Mouse (Mus musculus) C2C12 (cell line): ENCODE data around the gene BC028528. TPM values are rescaled to one million over a fixed set of nuclear protein-coding genes. Genes with fewer than 3 reads are reported as not detected.

Experiments
- H3K27me3 ChIP-seq: one replicate; pipeline ENCODE4 v1.6.1; 2011; ENCODE audit not compliant: control insufficient read depth, insufficient read depth, insufficient read length
- H3K36me3 ChIP-seq: one replicate; pipeline ENCODE4 v1.6.1; 2011; ENCODE audit not compliant: control insufficient read depth, insufficient read depth
- H3K4me3 ChIP-seq: one replicate; pipeline ENCODE4 v1.5.1; 2011; ENCODE audit warnings: mild to moderate bottlenecking, control low read depth; ENCODE audit not compliant: poor library complexity, insufficient read depth, severe bottlenecking
- H3K79me2 ChIP-seq: one replicate; pipeline ENCODE4 v1.6.1; 2011; ENCODE audit not compliant: control insufficient read depth, insufficient read depth
- H3K79me3 ChIP-seq: one replicate; pipeline ENCODE4 v1.6.1; 2011; ENCODE audit warnings: low read depth, control low read depth
- H3ac ChIP-seq: one replicate; pipeline ENCODE3; 2011; ENCODE audit warnings: low read depth; ENCODE audit not compliant: control insufficient read depth, insufficient read length
- CEBPB ChIP-seq: IDR thresholded peaks from one replicate; pipeline ENCODE4 v1.6.1; 2011; ENCODE audit warnings: low read depth, mild to moderate bottlenecking, control low read depth, moderate library complexity
- CTCF ChIP-seq: IDR thresholded peaks from one replicate; pipeline ENCODE4 v1.5.1; 2011; ENCODE audit not compliant: control insufficient read depth, insufficient read depth, insufficient read length
- FOSL1 ChIP-seq: IDR thresholded peaks from one replicate; pipeline ENCODE4 v1.8.0; 2011; ENCODE audit warnings: mild to moderate bottlenecking, low read length; ENCODE audit not compliant: poor library complexity, insufficient read depth, severe bottlenecking
- MAX ChIP-seq: IDR thresholded peaks from one replicate; pipeline ENCODE4 v1.6.1; 2011; ENCODE audit warnings: mild to moderate bottlenecking, control low read depth
- MYOD1 ChIP-seq: IDR thresholded peaks from one replicate; pipeline ENCODE4 v1.6.1; 2011; ENCODE audit warnings: low read depth; ENCODE audit not compliant: control insufficient read depth, insufficient read length
- MYOG ChIP-seq: IDR thresholded peaks from one replicate; pipeline ENCODE4 v1.6.1; 2011; ENCODE audit not compliant: control insufficient read depth, insufficient read length; ENCODE audit errors: extremely low read depth
- USF1 ChIP-seq: IDR thresholded peaks from one replicate; pipeline ENCODE4 v1.6.1; 2011; ENCODE audit warnings: low read depth, mild to moderate bottlenecking, control low read depth, moderate library complexity
- polyA plus RNA-seq: library from polyadenylated mRNA; unstranded; fragments of >200 nt; fragmentation: generic; extraction: Trizol; gene quantifications from one replicate; pipeline ENCODE4 v1.2.1, GENCODE M21; 2012; ENCODE audit warnings: missing spikeins

Gene BC028528
- polyA plus RNA-seq, 1 experiment: 8.7 TPM

GRCm38 (mm10) chr3:95882816-95883425, 8.9 kb downstream of the BC028528 start:
- Histone ChIP-seq H3K27me3 (no peaks in the 10 kb centered on the region), H3K36me3 (no peaks in the 10 kb centered on the region), H3K4me3 (peak overlapping the region; percentile 41), H3ac (peak overlapping the region; percentile 82), H3K79me2 (no peaks in the 10 kb centered on the region), H3K79me3 (no peaks in the 10 kb centered on the region)
- TF ChIP-seq MAX: no peak
- peak; percentile 28 for TF ChIP-seq CTCF

- Histone ChIP-seq H3K27me3 (no peaks in the 10 kb centered on the region), H3K79me2 (no peaks in the 10 kb centered on the region), H3K4me3 (peak within 1 kb of the TSS; percentile 41), H3K79me3 (no peaks in the 10 kb centered on the region), H3K36me3 (no peaks in the 10 kb centered on the region), H3ac (peak within 1 kb of the TSS; percentile 82)
- TF ChIP-seq CEBPB (peak; percentile 71), MYOD1 (no peak), USF1 (peak; percentile 100), FOSL1 (no peak), MYOG (no peak), CTCF (no peak), MAX (peak; percentile 88)
These were observed 9.6 kb downstream of the BC028528 start, which contains the start of gene Ciart for GRCm38 (mm10) chr3:95881979-95882815. Ciart (minus strand) TSS chr3:95882251.

GRCm38 (mm10) chr3:95879063-95879462, 12.7 kb downstream of the BC028528 start:
- no peak overlapping the region for H3ac ChIP-seq
- no peak for TF ChIP-seq CTCF
- no peak for TF ChIP-seq CEBPB
- no peak for TF ChIP-seq MAX
- H3K79me2 ChIP-seq: no peaks in the 10 kb centered on the region

GRCm38 (mm10) chr3:95872048-95872447, 19.8 kb downstream of the BC028528 start:
- H3K79me2 ChIP-seq: peaks cover 63% of the 10 kb centered on the region
- H3K79me3 ChIP-seq: peaks cover 13% of the 10 kb centered on the region
- TF ChIP-seq MAX (no peak), MYOD1 (no peak)
- peak overlapping the region; percentile 9 for H3ac ChIP-seq
- H3K27me3 ChIP-seq: no peaks in the 10 kb centered on the region
- peak overlapping the region; percentile 70 for H3K4me3 ChIP-seq
- peaks cover 9% of the 10 kb centered on the region for H3K36me3 ChIP-seq

More at GRCm38 (mm10) chr3:95879063-95879462, 12.7 kb downstream of the BC028528 start:
- no peaks in the 10 kb centered on the region for H3K79me3 ChIP-seq
- no peaks in the 10 kb centered on the region for H3K27me3 ChIP-seq
- no peak overlapping the region for H3K4me3 ChIP-seq
- no peaks in the 10 kb centered on the region for H3K36me3 ChIP-seq

- TF ChIP-seq MYOG: no peak
- no peak for TF ChIP-seq FOSL1
- TF ChIP-seq CEBPB: no peak
- no peak for TF ChIP-seq CTCF
- TF ChIP-seq MAX: no peak
- TF ChIP-seq USF1: no peak
- TF ChIP-seq MYOD1: no peak
- H3K79me3 ChIP-seq: peaks cover 13% of the 10 kb centered on the region
- peak within 1 kb of the TSS; percentile 18 for H3ac ChIP-seq
- no peaks in the 10 kb centered on the region for H3K27me3 ChIP-seq
- peaks cover 63% of the 10 kb centered on the region for H3K79me2 ChIP-seq
- H3K36me3 ChIP-seq: peaks cover 10% of the 10 kb centered on the region
- H3K4me3 ChIP-seq: peak within 1 kb of the TSS; percentile 70
These were observed 20.4 kb downstream of the BC028528 start, which contains the start of gene Mrps21 for GRCm38 (mm10) chr3:95871392-95871867. Mrps21 (minus strand) TSS chr3:95871519.

- Histone ChIP-seq H3K79me3 (peaks cover 13% of the 10 kb centered on the region), H3K36me3 (peaks cover 13% of the 10 kb centered on the region), H3K79me2 (peaks cover 63% of the 10 kb centered on the region), H3ac (peak overlapping the region; percentile 10), H3K27me3 (no peaks in the 10 kb centered on the region), H3K4me3 (peak overlapping the region; percentile 70)
- TF ChIP-seq MYOD1 (no peak), USF1 (no peak), FOSL1 (no peak), MAX (no peak), CEBPB (no peak)
These were observed 20.8 kb downstream of the BC028528 start for GRCm38 (mm10) chr3:95870976-95871375.
